Mouse (Mus musculus) megakaryocyte progenitor cell, adult 5-6 weeks (primary cell): ENCODE data around the gene BC017158. TPM values are rescaled to one million over a fixed set of nuclear protein-coding genes. Genes with fewer than 3 reads are reported as not detected.

ENCODE experiments used
- ATAC-seq: replicated peaks from 2 replicates; pipeline ENCODE4 v1.8.0; 2016; ENCODE audit warnings: mild to moderate bottlenecking, moderate TSS enrichment, inconsistent platforms; ENCODE audit not compliant: poor library complexity
- total RNA-seq, 2 experiments: library from RNA; stranded (forward) in 1 of 2; stranded (reverse) in 1 of 2; fragments of 157-497, 149-512 nt in 1 of 2; fragments of 200-1000 nt in 1 of 2; gene quantifications; 2 replicates each; pipeline versions ENCODE4 v1.2.3 to v1.2.4; 2015 to 2017

BC017158 gene
- total RNA-seq, 2 experiments from 2014 or later, result 20.5 to 39.5 TPM

DNA sequence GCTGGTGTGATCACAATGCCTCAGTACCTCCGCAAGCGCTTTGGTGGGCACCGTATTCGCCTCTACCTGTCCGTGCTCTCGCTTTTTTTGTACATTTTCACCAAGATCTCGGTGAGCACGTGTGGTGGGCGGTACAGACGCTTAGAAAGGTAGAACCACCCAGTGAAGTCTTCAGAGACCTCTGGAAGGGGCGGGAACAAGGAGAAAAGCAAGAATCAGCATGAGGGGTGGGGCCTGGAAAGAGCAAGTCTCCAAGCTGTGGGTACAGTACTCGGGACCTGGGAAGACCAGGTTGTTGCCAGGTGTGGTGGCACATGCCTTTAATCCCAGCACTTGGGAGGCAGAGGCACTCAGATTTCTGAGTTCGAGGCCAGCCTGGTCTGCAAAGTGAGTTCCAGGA is 30.6 kb downstream of the BC017158 start:
- no peak for ATAC-seq

DNA sequence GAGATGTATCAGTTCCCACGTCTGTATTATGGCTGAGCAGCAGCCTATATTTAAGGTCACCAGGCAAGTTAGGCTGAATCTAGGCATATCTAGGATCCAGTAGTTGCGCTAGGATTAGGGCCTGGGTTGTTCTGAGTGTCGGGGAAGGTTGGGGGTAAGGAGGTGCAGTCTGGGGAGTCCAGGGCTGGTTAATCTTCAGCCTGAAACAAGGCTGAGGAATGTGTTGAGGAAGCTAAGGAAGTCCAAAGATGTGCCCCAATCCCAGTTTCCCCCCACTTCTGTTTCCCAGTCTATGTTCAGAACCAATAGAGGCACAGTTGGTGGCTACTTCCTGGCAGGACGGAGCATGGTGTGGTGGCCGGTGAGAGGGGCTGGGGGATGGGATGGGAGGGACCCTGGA is 31.9 kb downstream of the BC017158 start:
- ATAC-seq, result no peak

DNA sequence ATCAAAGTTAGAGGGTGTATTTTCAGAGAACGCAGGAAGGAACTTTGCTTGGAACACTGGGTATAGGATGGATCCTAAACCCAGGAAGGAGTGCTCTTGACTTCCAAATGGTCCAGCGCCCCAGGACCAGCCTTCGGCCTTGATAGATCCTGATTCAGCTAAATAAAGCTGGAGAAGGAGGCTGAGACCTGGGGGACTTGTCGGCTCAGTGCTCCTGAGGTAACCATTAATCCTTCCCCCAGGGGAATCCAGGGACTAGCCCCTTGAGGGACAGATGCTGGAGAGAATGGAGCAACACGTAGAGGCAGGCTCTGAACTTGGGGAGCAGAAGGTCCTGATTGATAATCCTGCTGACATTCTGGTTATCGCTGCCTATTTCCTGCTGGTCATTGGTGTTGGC is 32.6 kb downstream of the BC017158 start, which contains the start of gene Slc5a2:
Slc5a2 (plus strand) TSS at position 247 of the 400 bp plus-strand sequence.
- no peak for ATAC-seq

DNA sequence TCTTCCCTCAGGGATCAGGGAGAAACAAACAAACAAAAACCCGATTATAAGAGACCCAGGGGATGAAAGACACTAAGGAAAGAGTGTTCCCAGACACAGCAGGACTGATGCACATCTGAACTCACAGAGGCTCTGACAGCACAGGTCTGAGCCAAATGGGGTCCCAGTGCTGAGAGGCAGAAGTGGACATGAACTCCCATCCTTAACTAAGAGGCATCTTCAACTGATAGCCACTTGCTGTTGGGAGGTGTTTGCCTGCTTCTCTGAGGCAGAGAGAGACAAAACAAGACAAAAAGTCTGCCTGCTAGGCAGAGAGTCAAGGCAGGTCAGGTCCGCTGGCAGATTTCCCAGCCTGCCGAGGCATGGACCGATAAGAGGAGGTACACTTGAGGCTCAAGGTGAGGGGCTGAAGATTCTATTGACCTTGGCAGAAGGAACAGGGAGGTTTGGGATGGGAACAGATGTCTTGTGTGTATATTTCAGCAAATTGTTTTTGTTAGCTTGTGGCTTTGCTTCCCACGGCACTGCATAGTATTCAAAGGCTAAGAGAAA is 41.1 kb downstream of the BC017158 start:
- ATAC-seq, result peak; percentile 61

DNA sequence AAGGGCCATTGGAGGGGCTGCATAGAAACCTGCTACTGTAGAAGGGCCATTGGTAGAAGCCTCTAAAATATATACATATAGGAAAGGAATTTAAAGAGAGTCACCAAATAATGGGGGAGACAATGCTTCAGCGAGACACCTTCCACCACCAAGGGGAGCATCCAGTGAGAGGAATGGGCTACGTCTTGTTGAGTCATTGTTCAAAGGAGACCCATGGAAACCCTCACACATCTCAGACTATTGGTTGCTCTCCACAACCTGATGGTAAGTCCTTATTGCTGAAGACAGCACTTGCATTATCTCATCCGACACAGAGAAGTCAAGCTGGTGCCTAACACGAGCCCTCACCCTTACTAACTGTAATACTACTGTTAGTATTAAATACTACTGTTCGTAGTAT is 42.2 kb downstream of the BC017158 start:
- no peak for ATAC-seq

DNA sequence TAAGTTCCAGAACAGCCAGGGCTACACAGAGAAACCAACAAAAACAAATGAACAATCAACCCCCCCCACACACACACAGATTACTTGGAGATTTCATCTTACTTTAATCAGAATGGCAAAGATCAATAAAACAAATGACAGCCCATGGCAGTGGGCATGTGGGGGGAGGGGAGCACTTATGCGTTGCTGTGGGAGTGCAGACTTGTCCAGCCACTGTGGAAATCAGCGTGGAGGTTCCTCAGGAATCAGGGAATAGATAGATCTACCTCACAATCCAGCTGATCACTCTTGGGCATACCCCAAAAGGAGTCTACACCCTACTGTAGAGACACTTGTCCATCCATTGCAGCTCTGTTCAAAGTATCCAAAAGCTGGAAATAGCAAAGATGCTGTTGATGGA is 43.0 kb downstream of the BC017158 start:
- ATAC-seq, result no peak

DNA sequence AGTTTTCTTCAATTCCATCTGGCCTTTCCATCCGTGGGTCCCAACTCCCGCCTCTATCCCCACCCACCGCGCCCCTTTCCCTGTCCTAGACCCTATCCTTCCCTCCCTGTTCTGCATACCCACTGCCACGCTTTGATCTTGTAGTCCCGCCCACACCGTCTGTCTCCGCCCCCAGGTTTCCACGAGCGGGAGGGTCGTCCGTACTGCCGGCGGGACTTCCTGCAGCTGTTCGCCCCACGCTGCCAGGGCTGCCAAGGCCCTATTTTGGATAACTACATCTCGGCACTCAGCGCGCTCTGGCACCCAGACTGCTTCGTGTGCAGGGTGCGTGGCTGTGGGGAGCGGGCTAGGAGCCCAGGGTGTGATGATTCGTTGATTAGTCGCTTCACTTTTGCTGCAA is 45.4 kb downstream of the BC017158 start:
- ATAC-seq, result peak; percentile 64

DNA sequence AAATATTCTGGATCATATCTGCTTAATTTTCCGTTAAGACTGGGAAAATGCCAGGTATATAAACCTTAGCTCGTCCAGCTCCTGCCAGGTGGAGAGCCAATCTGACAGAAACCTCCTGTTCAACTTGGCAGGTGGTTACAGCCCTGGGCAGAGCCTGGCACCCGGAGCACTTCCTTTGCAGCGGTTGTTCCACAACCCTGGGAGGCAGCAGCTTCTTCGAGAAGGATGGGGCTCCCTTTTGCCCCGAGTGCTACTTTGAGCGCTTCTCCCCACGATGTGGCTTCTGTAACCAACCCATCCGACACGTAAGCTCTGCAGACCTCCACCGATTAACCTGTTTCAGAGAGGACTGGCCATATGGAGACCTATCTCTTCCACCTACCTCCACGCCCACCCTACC is 46.0 kb downstream of the BC017158 start:
- ATAC-seq, result no peak

DNA sequence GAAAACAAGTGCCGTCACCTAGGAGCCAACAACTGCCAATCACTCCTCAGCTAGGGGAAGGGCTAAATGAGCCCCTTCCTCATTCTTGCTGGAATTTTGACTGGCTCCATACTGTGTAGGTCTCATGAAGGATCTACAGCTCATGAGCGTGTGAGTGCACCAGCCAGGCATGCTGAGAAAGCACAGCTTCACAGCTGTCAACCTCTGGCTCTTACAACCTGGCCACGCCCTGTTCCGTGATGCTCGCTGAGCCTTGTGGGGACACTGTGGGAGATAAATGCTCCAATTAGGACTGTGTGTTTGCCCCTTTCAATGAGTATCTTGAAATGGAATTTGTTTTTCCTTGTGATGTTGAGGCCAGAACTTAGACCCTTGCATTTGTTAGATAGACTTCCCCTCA is 48.0 kb downstream of the BC017158 start:
- ATAC-seq, result no peak

DNA sequence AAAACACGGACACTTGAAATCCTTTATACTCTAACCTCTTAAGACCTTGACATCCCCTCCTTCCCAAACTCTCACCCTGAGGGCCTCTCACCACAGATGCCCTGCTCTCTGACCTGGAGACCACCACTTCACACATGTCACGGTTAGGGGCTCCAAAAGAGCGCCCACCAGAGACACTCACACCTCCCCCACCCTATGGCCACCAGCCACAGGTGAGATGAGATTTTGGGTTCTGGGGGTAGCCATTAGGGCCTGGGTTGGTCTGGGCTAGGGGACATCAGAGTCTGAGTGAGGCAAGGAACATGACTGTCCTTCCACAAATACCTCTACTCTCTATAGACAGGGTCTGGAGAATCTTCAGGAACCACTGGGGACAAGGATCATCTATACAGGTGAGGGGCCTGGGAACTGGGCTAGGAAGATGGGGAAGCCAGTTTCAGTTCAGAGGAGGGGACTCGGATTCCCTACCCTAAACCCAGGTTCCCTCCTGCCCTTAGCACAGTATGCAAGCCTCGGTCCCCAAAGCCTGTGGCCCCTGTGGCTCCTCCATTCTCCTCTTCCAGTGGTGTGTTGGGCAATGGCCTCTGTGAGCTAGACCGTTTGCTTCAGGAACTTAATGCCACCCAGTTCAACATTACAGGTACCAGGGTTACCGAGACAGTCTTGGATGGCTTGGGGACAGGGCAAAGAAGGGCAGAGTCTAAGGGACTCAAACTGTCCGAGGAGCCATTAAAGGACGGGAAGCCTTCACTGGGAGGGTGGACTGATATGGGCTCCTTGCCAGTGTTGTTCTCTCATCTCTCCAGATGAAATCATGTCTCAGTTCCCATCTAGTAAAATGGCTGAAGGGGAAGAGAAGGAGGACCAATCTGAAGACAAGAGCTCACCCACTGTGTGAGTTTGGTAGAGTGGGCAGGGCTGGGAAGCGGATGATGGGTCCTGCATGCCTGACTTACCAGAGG is 49.6 kb downstream of the BC017158 start:
- ATAC-seq, result no peak

DNA sequence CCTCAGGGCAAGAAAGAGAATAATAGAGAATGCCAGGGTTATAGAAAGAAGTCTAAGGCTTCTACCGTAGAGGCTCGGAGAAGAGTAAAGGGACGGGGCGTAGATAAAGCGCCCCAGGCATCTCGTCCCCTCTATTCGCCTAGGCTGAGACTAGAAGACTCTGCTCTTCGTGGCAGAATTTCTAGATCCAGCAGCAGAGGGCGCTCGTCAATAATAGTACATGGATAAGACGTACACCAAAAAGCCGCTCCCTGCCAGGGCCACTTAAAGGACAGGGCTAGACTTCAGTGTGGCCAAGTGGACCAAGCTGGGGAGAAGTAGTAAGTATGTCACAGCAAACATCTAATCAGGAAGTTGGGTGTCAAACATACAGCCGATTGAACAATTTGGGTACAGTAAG is 50.5 kb downstream of the BC017158 start:
- ATAC-seq, result peak; percentile 82

DNA sequence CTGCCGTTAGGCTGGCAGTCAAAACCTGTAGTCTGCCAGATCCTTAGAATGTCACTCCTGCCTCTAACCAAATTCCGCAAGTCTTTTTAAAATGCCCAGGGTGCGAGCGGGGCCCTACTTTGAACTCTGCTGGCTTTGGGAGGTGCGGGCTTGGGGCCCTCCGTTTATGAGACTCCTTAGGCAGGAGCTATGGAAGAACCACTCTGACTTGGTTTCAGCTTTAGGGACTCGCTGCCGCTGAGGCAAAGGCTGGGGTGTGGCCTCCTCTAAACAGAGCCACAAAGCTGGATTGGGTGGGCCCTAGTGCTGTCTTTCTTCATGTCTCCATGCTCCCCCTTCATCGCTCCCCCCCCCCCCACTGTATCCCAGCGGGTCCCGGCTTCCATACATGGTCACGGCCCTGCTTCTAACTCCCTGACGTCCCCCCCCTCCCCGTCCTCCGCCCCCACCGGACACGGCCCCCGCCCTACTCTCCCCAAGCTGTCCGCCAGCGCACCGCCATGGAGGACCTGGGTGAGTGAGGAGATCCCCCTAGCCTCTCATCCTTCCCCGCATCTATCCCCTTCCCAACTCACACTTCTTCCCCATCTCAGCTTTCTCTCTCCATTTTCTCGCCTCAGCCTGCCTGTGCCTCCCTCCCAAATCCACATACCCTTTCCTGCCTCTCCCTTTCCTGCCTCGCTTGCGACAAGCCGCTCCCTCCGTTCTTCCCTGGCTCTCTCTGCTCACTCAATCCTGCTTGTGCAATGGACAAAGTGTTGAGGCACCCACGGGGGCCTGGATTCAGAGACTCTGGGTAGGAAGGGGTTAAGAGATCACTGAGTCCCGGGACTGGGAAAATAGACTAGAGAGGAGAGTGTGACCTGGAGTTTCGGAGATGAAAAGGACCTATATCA is 51.2 kb downstream of the BC017158 start, which contains the start of gene Tgfb1i1:
Tgfb1i1 (plus strand) TSS at position 317 of the 896 bp plus-strand sequence.
- peak; percentile 31; the same call in 1 of the 2 replicates for ATAC-seq

DNA sequence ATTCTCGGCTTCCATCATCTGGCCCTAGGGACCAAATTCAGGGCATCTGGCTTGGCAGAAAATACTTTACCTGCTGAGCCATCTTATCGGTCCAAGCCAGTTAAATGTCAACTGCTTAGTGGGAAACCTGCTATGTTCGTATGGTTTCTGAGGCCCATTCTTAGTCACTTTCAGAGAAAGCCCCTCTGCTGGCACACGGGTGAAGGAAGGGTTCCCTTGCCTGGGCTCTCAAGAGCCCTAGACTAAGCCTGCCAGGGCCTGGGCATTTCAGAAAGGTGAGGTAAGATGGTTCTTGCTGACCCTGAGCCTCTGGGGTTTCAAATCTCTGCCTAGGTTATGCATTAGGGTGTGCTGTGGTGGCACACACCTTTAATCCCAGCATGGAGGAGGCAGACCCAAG is 52.4 kb downstream of the BC017158 start:
- ATAC-seq, result no peak

DNA sequence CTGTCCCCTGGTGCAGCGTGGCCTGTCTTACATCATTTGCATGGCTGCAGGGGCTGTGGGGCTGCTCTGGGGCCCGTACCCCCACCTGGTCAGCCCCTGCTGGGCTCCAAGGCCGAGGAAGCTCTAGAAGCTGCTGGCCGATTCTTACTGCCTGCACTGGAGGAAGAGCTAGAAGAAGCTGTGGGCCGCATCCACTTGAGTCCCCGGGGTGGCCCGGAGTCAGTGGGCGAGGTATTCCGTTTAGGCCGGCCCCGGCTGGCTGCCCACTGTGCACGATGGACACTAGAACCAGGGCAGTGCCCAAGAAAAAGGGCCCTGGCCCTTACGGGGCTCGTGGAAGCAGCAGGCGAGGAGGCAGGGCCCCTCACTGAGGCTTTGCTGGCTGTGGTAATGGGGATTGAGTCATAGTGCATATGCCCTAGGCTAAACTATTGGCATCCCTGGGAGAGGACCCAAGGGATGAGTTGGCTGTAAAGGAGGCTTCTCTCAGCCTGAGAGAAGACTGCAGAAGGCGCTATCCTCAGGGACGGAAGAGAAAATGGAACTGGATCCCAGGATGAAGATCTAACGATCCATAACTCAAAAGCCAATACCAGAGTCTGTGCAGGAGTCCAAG is 53.5 kb downstream of the BC017158 start:
- no peak for ATAC-seq

DNA sequence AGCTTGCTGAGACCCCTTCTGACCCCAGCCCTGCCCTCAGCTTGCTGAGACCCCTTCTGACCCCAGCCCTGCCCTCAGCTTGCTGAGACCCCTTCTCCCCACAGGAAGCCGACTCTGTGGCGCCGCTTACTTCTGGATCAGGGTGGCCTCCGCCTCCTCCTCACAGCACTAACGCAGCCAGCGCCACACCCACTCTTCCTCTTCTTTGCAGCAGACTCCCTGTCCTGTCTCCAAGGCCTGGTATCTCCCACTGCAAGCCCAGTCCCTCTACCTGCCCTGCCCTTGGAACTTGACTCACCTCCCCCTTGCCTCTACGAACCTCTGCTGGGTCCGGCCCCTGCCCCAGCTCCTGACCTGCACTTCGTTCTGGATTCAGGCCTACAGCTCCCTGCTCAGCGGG is 54.0 kb downstream of the BC017158 start:
- no peak for ATAC-seq

DNA sequence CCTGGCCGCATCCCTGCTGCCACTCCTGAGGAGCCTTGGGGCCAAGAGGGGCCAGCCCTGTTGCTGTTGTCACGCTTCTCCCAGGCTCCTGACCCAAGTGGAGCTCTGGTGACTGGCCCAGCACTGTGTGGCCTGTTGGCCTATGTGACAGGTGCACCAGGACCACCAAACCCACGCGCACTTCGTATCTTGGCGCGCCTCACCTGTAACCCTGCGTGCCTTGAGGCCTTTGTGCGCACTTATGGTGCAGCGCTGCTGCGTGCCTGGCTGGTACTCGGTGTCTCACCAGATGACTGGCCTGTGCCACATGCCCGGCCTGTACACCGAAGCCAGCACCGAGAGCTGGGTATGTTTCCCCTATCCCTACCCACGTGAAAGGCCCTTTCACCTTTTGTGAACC is 55.6 kb downstream of the BC017158 start:
- no peak for ATAC-seq

DNA sequence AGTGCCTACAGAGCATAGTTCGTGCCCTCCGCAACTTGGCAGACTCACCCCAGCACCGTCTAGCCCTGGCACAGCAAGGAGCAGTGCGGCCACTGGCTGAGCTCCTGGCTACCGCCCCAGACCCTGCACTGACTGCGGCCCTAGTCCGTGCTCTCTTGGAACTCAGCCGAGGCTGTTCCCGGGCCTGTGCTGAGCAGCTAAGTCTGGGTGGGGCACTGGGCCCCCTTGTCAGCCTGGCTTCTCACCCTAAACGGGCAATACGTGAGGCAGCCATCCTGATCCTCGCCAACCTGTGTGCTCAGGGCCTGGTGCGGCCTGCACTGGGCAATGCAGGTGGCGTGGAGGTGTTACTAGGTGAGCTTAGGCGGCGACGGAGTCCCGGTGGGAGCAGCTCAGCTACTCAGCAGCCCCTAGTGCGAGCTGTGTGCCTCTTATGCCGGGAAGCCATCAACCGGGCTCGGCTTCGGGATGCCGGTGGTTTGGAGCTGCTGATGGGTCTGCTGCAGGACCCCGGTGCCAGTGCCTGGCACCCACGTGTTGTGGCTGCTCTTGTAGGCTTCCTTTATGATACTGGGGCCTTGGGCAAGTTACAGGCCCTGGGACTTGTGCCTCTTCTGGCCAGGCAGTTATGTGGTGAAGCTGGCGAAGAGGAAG is 57.7 kb downstream of the BC017158 start:
- no peak for ATAC-seq

DNA sequence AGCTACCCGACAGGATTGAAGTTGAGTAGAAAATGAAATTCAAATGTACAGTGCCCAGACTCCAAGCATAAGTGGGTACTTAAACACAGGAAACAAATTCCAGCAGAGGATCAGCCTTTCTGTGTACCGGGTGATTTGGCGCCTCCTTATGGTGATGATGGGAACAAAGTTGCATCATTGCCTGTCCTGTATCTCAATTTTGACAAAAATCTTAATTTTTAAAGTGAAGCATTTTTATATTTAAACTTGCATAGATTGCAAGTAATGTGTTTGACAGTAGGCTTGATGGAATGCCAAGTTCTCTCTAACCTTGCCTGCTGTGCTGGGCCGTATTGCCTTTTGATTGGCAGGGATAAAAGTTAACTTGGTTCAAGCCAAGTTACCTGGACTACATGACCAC is 59.0 kb downstream of the BC017158 start:
- ATAC-seq, result 0 out of 2 replicates have a peak, but pooled peaks have one; percentile 15

DNA sequence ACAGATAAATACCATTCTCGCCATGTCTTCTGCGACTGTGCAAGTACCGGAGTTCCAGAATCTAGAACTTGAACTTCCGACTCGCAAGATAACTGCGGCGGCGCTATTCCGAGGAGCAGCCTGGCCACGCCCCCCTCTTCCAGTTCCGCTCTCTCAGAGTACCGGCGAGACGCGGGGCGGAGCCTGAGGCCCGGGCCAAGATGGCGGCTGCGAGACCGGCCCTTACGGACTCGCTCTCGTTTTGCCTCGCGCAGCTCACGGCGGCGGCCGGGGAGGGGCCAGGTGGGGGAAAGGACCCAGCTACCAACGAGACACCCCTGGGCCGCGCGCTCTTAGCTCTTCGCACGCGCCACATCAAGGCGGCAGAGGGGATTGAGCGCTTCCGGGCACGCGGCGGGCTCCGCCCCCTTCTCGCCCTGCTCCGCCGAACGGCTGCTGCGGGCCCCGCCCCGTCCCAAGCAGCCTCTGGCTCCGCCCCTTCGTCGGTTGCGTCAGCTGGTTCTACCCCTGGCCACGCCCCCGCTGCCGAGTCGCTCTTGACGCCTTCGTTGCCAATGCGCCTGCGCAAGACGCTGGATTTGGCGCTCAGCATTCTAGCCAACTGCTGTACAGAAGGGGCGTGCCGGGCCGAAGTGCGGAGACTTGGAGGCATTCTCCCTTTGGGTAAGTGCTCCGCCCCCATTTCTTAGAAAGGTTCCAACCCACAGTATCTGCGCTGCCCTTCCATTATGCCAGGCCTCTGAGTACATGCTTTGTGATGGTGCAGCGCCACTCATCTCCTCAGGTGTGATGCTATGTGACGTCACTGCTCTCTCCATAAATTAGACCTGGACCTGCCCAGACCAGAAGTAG is 59.8 kb downstream of the BC017158 start, which contains the start of gene 9130023H24Rik:
9130023H24Rik (minus strand) TSS at position 105 of the 852 bp plus-strand sequence.
- ATAC-seq, result peak; percentile 74
